Mouse (Mus musculus): ENCODE results near the gene Kmt2e. TPM values are rescaled to one million over a fixed set of nuclear protein-coding genes. Genes with fewer than 3 reads are reported as not detected.

Gene Kmt2e
- polyA plus RNA-seq, 1 experiment from 2014 or later: 65.2 TPM

GRCm38 (mm10) chr5:23419616-23420170 is 14.5 kb upstream of the Kmt2e start:
- Histone ChIP-seq H3K9ac (ENCODE audit: low read depth, low read length) (no peak overlapping the region), H3K36me3 (ENCODE audit: control insufficient read depth, insufficient read depth, low read length) (0 out of 2 replicates have a peak, but pooled peaks cover 5% of the 10 kb centered on the region), H3K9me3 (replicated peaks; ENCODE audit: control insufficient read depth, low read length) (no peaks in the 10 kb centered on the region), H3K4me1 (ENCODE audit: control insufficient read depth, insufficient read depth, low read length) (peaks cover 41% of the 10 kb centered on the region), H3K4me3 (ENCODE audit: low read depth, low read length) (no peak overlapping the region; the same call in 1 of the 2 replicates), H3K27me3 (ENCODE audit: control insufficient read depth, insufficient read depth, low read length) (no peaks in the 10 kb centered on the region), H3K4me2 (peak overlapping the region; percentile 83), H3K27ac (ENCODE audit: low read depth, low read length) (0 out of 2 replicates have a peak overlapping the region, but pooled peaks have one; percentile 83)
- ATAC-seq (replicated peaks; ENCODE audit: insufficient number of reproducible peaks, low FRiP score, low TSS enrichment): no peak
- WGBS (ENCODE audit: insufficient replicate concordance): 39% methylated on average over 7 of the region's 7 CpGs

GRCm38 (mm10) chr5:23420410-23420809 is 13.8 kb upstream of the Kmt2e start:
- no peak overlapping the region for H3K27ac ChIP-seq (ENCODE audit: low read depth, low read length)
- WGBS (ENCODE audit: insufficient replicate concordance): 56% methylated on average over 1 of the region's 1 CpGs
- H3K9ac ChIP-seq (ENCODE audit: low read depth, low read length): no peak overlapping the region

GRCm38 (mm10) chr5:23421440-23421839 is 12.8 kb upstream of the Kmt2e start:
- Histone ChIP-seq H3K4me2 (no peak overlapping the region), H3K4me3 (ENCODE audit: low read depth, low read length) (no peak overlapping the region), H3K9ac (ENCODE audit: low read depth, low read length) (no peak overlapping the region), H3K27me3 (ENCODE audit: control insufficient read depth, insufficient read depth, low read length) (no peaks in the 10 kb centered on the region), H3K9me3 (replicated peaks; ENCODE audit: control insufficient read depth, low read length) (no peaks in the 10 kb centered on the region), H3K27ac (ENCODE audit: low read depth, low read length) (no peak overlapping the region), H3K4me1 (ENCODE audit: control insufficient read depth, insufficient read depth, low read length) (peaks cover 30% of the 10 kb centered on the region), H3K36me3 (ENCODE audit: control insufficient read depth, insufficient read depth, low read length) (0 out of 2 replicates have a peak, but pooled peaks cover 5% of the 10 kb centered on the region)
- WGBS (ENCODE audit: insufficient replicate concordance): 88% methylated on average over 2 of the region's 2 CpGs
- no peak for ATAC-seq (replicated peaks; ENCODE audit: insufficient number of reproducible peaks, low FRiP score, low TSS enrichment)

More at GRCm38 (mm10) chr5:23420410-23420809, 13.8 kb upstream of the Kmt2e start:
- Histone ChIP-seq H3K27me3 (ENCODE audit: control insufficient read depth, insufficient read depth, low read length) (no peaks in the 10 kb centered on the region), H3K4me2 (no peak overlapping the region), H3K9me3 (replicated peaks; ENCODE audit: control insufficient read depth, low read length) (no peaks in the 10 kb centered on the region), H3K36me3 (ENCODE audit: control insufficient read depth, insufficient read depth, low read length) (0 out of 2 replicates have a peak, but pooled peaks cover 5% of the 10 kb centered on the region), H3K4me1 (ENCODE audit: control insufficient read depth, insufficient read depth, low read length) (peaks cover 34% of the 10 kb centered on the region), H3K4me3 (ENCODE audit: low read depth, low read length) (no peak overlapping the region)
- ATAC-seq (replicated peaks; ENCODE audit: insufficient number of reproducible peaks, low FRiP score, low TSS enrichment): no peak

- 69% methylated on average over 3 of the region's 3 CpGs for WGBS (ENCODE audit: insufficient replicate concordance)
- H3K36me3 ChIP-seq (ENCODE audit: control insufficient read depth, insufficient read depth, low read length): 0 out of 2 replicates have a peak, but pooled peaks cover 5% of the 10 kb centered on the region
- ATAC-seq (replicated peaks; ENCODE audit: insufficient number of reproducible peaks, low FRiP score, low TSS enrichment): no peak
Measured at GRCm38 (mm10) chr5:23423036-23423435, 11.2 kb upstream of the Kmt2e start.

GRCm38 (mm10) chr5:23427501-23427900 is 6.7 kb upstream of the Kmt2e start:
- Histone ChIP-seq H3K4me2 (no peak overlapping the region), H3K9ac (ENCODE audit: low read depth, low read length) (no peak overlapping the region), H3K9me3 (replicated peaks; ENCODE audit: control insufficient read depth, low read length) (no peaks in the 10 kb centered on the region), H3K4me1 (ENCODE audit: control insufficient read depth, insufficient read depth, low read length) (peaks cover 36% of the 10 kb centered on the region), H3K27me3 (ENCODE audit: control insufficient read depth, insufficient read depth, low read length) (no peaks in the 10 kb centered on the region), H3K27ac (ENCODE audit: low read depth, low read length) (no peak overlapping the region), H3K36me3 (ENCODE audit: control insufficient read depth, insufficient read depth, low read length) (0 out of 2 replicates have a peak, but pooled peaks cover 5% of the 10 kb centered on the region), H3K4me3 (ENCODE audit: low read depth, low read length) (no peak overlapping the region)
- no peak for ATAC-seq (replicated peaks; ENCODE audit: insufficient number of reproducible peaks, low FRiP score, low TSS enrichment)
- WGBS (ENCODE audit: insufficient replicate concordance): 33% methylated on average over 1 of the region's 1 CpGs

More at GRCm38 (mm10) chr5:23423036-23423435, 11.2 kb upstream of the Kmt2e start:
- Histone ChIP-seq H3K4me3 (ENCODE audit: low read depth, low read length) (no peak overlapping the region), H3K9me3 (replicated peaks; ENCODE audit: control insufficient read depth, low read length) (no peaks in the 10 kb centered on the region), H3K27ac (ENCODE audit: low read depth, low read length) (no peak overlapping the region), H3K27me3 (ENCODE audit: control insufficient read depth, insufficient read depth, low read length) (no peaks in the 10 kb centered on the region), H3K4me1 (ENCODE audit: control insufficient read depth, insufficient read depth, low read length) (peaks cover 28% of the 10 kb centered on the region), H3K9ac (ENCODE audit: low read depth, low read length) (no peak overlapping the region), H3K4me2 (no peak overlapping the region)

- no peak overlapping the region for H3K27ac ChIP-seq (ENCODE audit: low read depth, low read length)
- no peak for ATAC-seq (replicated peaks; ENCODE audit: insufficient number of reproducible peaks, low FRiP score, low TSS enrichment)
- H3K4me2 ChIP-seq: peak overlapping the region; percentile 92
- peaks cover 33% of the 10 kb centered on the region for H3K4me1 ChIP-seq (ENCODE audit: control insufficient read depth, insufficient read depth, low read length)
- no peaks in the 10 kb centered on the region for H3K9me3 ChIP-seq (replicated peaks; ENCODE audit: control insufficient read depth, low read length)
- no peaks in the 10 kb centered on the region for H3K27me3 ChIP-seq (ENCODE audit: control insufficient read depth, insufficient read depth, low read length)
- H3K9ac ChIP-seq (ENCODE audit: low read depth, low read length): peak overlapping the region; percentile 16
- H3K36me3 ChIP-seq (ENCODE audit: control insufficient read depth, insufficient read depth, low read length): no peaks in the 10 kb centered on the region
- WGBS (ENCODE audit: insufficient replicate concordance): 17% methylated on average over 10 of the region's 10 CpGs
- peak overlapping the region; percentile 41 for H3K4me3 ChIP-seq (ENCODE audit: low read depth, low read length)
Measured at GRCm38 (mm10) chr5:23431070-23431864, 3.0 kb upstream of the Kmt2e start.

GRCm38 (mm10) chr5:23431948-23432707 is 2.1 kb upstream of the Kmt2e start:
- Histone ChIP-seq H3K36me3 (ENCODE audit: control insufficient read depth, insufficient read depth, low read length) (no peaks in the 10 kb centered on the region), H3K4me2 (peak overlapping the region; percentile 92), H3K27me3 (ENCODE audit: control insufficient read depth, insufficient read depth, low read length) (no peaks in the 10 kb centered on the region), H3K9ac (ENCODE audit: low read depth, low read length) (peak overlapping the region; percentile 100), H3K4me3 (ENCODE audit: low read depth, low read length) (peak overlapping the region; percentile 95), H3K9me3 (replicated peaks; ENCODE audit: control insufficient read depth, low read length) (no peaks in the 10 kb centered on the region), H3K27ac (ENCODE audit: low read depth, low read length) (peak overlapping the region; percentile 100), H3K4me1 (ENCODE audit: control insufficient read depth, insufficient read depth, low read length) (peaks cover 32% of the 10 kb centered on the region)
- WGBS (ENCODE audit: insufficient replicate concordance): 5% methylated on average over 10 of the region's 10 CpGs
- ATAC-seq (replicated peaks; ENCODE audit: insufficient number of reproducible peaks, low FRiP score, low TSS enrichment): no peak
